Mouse (Mus musculus) thymus, adult 2 months (tissue): ENCODE measurements around the gene Zfr2.

ENCODE experiments used
- CTCF ChIP-seq: fragments of 200-500 bp; IDR thresholded peaks from 2 replicates; pipeline ENCODE4 v1.5.1; 2012; ENCODE audit warnings: mild to moderate bottlenecking, control low read depth, low read length, moderate library complexity, borderline replicate concordance; ENCODE audit not compliant: control insufficient read depth, poor library complexity, insufficient read depth; ENCODE audit errors: extremely low read depth
- POLR2A ChIP-seq: fragments of 200-500 bp; IDR thresholded peaks from 2 replicates; pipeline ENCODE4 v1.6.1; 2012; ENCODE audit warnings: mild to moderate bottlenecking, low read length, control low read depth, moderate library complexity; ENCODE audit not compliant: control insufficient read depth, poor library complexity, insufficient read depth; ENCODE audit errors: extremely low read depth

DNA sequence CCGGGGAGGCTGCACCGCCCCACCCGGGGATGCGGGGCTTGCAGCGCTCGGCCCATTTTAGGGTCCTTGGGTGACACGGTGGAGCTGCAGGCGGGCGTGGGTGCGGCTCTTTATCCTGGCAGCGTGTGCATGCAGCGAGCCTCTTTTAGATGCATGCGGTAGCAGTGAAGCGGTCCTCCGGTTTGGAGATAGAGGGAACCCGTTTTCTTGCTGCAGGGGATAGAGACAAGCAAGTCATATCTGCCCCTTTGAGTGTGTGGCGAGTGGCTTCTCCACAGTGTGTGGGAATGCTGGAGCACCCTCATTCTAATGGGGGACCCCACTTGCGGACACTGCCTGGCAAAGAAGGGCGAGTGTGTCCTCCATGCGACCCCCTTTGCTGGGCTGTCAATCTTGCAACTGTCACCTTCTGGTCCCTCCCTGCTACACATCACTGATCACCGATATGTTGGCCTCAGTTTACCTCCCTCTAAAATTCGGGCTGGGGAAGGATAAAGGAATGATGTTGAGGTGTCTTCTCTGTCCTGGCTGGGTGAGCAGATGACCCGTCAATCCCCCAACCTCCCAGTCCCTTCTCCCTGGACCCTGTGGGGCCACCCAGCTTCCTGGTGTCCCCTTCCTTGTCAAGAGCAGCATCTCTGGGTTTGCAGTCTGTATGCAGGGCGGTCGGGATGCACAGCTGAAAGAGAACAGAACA is 60.5 kb downstream of the Zfr2 start:
- no peak for TF ChIP-seq CTCF
- TF ChIP-seq POLR2A, result no peak
